Mouse (Mus musculus) neural tube, embryonic 11.5 days (tissue): Measurements from ENCODE around the gene Bhlhe40. TPM values are rescaled to one million over a fixed set of nuclear protein-coding genes. Genes with fewer than 3 reads are reported as not detected.

ENCODE experiments used
- ATAC-seq: fragments of 200-750 bp; cut with Nextera tagmentation; 2 replicates; pipeline ENCODE4 v1.8.0; 2017; ENCODE audit warnings: moderate number of reproducible peaks, mild to moderate bottlenecking, moderate TSS enrichment, moderate library complexity; ENCODE audit not compliant: insufficient read depth, low FRiP score, low TSS enrichment
- DNase-seq: peaks from one replicate; pipeline ENCODE4 v3.0.0-alpha.2; 2015; ENCODE audit warnings: low spot score
- H3K27ac ChIP-seq: fragments of 300-500 bp; sonication (generic); 2 replicates; pipeline ENCODE4 v1.5.1; 2014; ENCODE audit warnings: low read depth, mild to moderate bottlenecking, low read length
- H3K27me3 ChIP-seq: fragments of 300-500 bp; sonication (generic); 2 replicates; pipeline ENCODE4 v1.6.1; 2014; ENCODE audit warnings: mild to moderate bottlenecking, low read length, mixed read lengths; ENCODE audit not compliant: control insufficient read depth, insufficient read depth
- H3K36me3 ChIP-seq: fragments of 300-500 bp; sonication (generic); 2 replicates; pipeline ENCODE4 v1.6.1; 2014; ENCODE audit warnings: mild to moderate bottlenecking, low read length, moderate library complexity, mixed read lengths; ENCODE audit not compliant: control insufficient read depth, insufficient read depth
- H3K4me1 ChIP-seq: fragments of 300-500 bp; sonication (generic); 2 replicates; pipeline ENCODE4 v1.6.1; 2014; ENCODE audit warnings: low read length, mixed read lengths; ENCODE audit not compliant: control insufficient read depth, insufficient read depth
- H3K4me2 ChIP-seq: fragments of 300-500 bp; sonication (generic); 2 replicates; pipeline ENCODE4 v1.6.1; 2014; ENCODE audit warnings: low read depth, mild to moderate bottlenecking, moderate library complexity
- H3K4me3 ChIP-seq: fragments of 300-500 bp; sonication (generic); 2 replicates; pipeline ENCODE4 v1.5.1; 2014; ENCODE audit warnings: low read depth, low read length
- H3K9ac ChIP-seq: fragments of 300-500 bp; sonication (generic); 2 replicates; pipeline ENCODE4 v1.6.1; 2014; ENCODE audit warnings: mild to moderate bottlenecking, low read length
- H3K9me3 ChIP-seq: fragments of 300-500 bp; sonication (generic); 2 replicates; pipeline ENCODE4 v1.6.1; 2016; ENCODE audit warnings: low read length; ENCODE audit not compliant: control insufficient read depth
- WGBS: fragments of 180-500 bp; shearing (Covaris S2); extraction: QIAGEN DNeasy Blood & Tissue Kit; methylation state at CpG from one replicate; pipeline ENCODE4 v1.1.7; 2014; 5-methylcytosine and 5-hydroxymethylcytosine counted together
- polyA plus RNA-seq: library from polyadenylated mRNA; unstranded; fragments of >200 nt; fragmentation: Nextera tagmentation; extraction: Ambion mirVana; gene quantifications from 2 replicates; pipeline ENCODE4 v1.2.1, GENCODE M21; 2014

Bhlhe40 gene
- polyA plus RNA-seq, result 3.7 and 4.2 TPM in 2 replicates

DNA sequence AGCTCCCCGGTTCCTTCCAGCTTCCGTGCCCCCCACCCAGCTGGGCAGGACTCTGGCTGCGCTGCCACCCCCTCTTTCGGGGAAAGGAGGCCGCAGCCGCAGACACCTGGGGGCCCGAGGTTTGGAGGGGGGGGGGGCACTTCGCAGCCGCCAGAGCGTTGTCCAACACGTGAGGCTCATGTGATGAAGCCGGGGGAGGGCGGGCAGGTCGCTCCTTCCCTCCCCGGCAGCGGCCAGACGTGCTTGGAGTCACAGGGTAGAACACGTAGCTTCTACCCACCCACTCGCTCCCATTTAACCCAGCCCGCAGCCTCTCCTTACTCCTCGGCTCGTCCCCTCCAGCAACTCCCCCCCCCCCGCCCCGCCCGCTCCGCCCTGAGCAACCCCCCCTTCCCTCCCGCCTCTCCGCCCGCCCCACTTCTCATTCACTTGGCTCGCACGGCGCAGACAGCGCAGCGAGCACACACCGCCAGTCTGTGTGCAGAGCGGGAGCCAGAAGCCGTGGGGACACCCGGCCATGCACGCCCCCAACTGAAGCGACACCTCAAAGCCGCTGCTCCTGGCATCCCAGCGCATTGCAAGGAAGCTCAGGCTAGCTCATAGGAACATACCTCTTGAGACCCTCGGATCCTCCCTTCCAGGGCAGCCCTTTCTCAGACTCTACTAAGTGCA lies at the start of gene Bhlhe40:
Gene Bhlhe40, plus strand, starts transcription at position 424 of the 672 bp plus-strand sequence.
- Histone ChIP-seq H3K27ac (peak within 1 kb of the TSS; percentile 68), H3K4me2 (peak within 1 kb of the TSS; percentile 92), H3K9me3 (no peaks in the 10 kb centered on the region), H3K9ac (peak within 1 kb of the TSS; percentile 69), H3K27me3 (peaks cover 10% of the 10 kb centered on the region), H3K4me3 (peak within 1 kb of the TSS; percentile 58), H3K36me3 (no peaks in the 10 kb centered on the region), H3K4me1 (peaks cover 6% of the 10 kb centered on the region; the same call in 1 of the 2 replicates)
- ATAC-seq (peak; percentile 72), DNase-seq (peak; percentile 75)
- WGBS, result 2% methylated on average over 20 of the region's 43 CpGs

DNA sequence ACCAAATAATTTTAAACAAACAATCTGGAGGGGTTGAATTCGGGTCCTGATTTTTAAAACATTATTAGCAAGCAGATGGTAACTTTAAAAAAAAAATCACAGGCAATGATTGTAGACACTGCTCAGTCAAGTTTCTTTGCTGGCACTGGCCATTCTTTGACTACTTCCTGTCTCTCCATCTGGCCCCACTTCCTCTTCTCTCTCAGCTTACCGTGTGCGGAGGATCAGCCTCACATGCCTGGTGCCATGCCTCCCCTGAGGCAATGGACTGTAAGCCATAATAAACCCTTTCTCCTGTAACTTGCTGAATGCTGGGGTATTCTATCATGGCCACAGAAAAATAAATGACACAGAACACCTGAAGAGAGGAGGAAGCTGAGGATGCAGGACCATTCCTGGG lies 48.8 kb upstream of the Bhlhe40 start:
- DNase-seq, result no peak
- H3K4me2 ChIP-seq, result no peak overlapping the region
- H3K27ac ChIP-seq, result no peak overlapping the region
- ATAC-seq, result no peak
- 73% methylated on average over 3 of the region's 3 CpGs for WGBS
- no peak overlapping the region for H3K4me3 ChIP-seq
- no peaks in the 10 kb centered on the region for H3K9me3 ChIP-seq
- H3K27me3 ChIP-seq, result no peaks in the 10 kb centered on the region
- no peak overlapping the region for H3K9ac ChIP-seq
- H3K36me3 ChIP-seq, result no peaks in the 10 kb centered on the region
- H3K4me1 ChIP-seq, result no peaks in the 10 kb centered on the region

DNA sequence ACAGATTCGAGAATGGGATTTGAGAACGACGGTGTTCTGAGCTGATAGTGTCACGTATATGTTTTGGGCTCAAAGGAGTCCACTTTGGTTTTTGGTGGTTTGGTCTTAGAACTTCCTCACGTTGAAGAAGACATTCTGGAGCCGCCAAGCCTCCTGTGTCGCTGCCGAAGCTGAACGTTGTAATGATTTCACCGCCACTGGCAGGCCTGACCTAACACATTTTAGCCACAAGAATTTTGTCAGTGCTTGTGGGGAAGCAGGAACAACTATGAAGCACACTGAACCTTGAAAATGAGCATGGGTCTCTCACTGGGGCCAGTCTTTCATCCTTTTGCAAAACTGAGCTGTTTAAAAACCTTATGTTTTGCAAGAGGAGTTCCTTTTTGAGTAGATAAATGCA lies 42.4 kb upstream of the Bhlhe40 start:
- Histone ChIP-seq H3K9me3 (no peaks in the 10 kb centered on the region), H3K4me1 (no peaks in the 10 kb centered on the region), H3K27me3 (no peaks in the 10 kb centered on the region), H3K9ac (no peak overlapping the region), H3K27ac (no peak overlapping the region), H3K4me2 (no peak overlapping the region), H3K36me3 (no peaks in the 10 kb centered on the region), H3K4me3 (no peak overlapping the region)
- WGBS, result 90% methylated on average over 10 of the region's 10 CpGs
- DNase-seq (no peak), ATAC-seq (no peak)

DNA sequence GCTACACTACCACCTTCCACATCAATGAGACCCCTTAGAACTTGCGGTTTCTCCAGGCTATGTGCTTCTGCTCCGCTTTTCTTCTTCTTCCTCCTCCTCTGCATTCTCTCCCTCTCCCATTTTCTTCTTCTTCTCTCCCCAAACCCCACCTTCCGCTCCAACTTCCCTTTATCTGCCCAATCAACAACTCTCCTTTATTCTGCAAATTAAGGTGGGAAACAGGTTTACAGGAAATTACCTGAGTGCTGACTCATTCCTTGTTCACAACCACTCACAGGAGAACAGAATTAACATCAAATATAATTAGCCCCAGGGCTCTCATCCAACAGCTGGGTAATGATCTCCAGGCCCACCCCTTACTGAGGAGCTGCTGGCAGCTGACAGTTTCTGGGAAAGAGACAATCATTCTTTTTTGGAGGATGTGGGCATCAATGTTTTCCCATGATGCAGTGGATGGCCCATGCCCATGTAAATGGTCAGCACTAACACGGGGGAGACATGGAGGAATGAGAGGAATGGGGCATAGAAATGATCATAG lies 37.3 kb upstream of the Bhlhe40 start:
- H3K4me3 ChIP-seq, result no peak overlapping the region
- H3K4me2 ChIP-seq, result no peak overlapping the region
- H3K4me1 ChIP-seq, result no peaks in the 10 kb centered on the region
- ATAC-seq (no peak), DNase-seq (no peak)
- no peaks in the 10 kb centered on the region for H3K36me3 ChIP-seq
- WGBS, result 91% methylated on average over 4 of the region's 4 CpGs
- no peak overlapping the region for H3K9ac ChIP-seq
- no peaks in the 10 kb centered on the region for H3K9me3 ChIP-seq
- no peak overlapping the region for H3K27ac ChIP-seq
- no peaks in the 10 kb centered on the region for H3K27me3 ChIP-seq

DNA sequence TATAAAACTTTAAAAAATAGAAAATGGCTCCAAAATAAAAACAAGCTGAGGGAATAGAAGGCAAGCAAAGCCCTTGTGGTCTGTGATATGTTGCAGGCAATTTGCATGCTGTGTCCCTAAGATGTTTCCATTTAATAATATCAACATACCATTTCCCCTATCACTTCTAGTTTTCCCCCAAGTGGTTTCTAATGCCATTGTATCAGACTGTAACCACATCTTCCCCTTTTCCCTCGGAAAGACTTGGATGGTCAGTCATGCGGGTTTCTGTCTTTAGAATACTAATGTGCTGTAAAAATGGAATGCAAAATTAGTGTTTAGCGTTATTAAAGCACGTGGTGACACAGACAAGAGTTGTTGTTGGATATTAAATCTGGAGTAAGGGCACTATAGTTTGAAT lies 35.5 kb upstream of the Bhlhe40 start:
- Histone ChIP-seq H3K27me3 (no peaks in the 10 kb centered on the region), H3K4me3 (no peak overlapping the region), H3K4me2 (no peak overlapping the region), H3K27ac (no peak overlapping the region), H3K9ac (no peak overlapping the region), H3K36me3 (no peaks in the 10 kb centered on the region), H3K9me3 (no peaks in the 10 kb centered on the region), H3K4me1 (no peaks in the 10 kb centered on the region)
- DNase-seq (no peak), ATAC-seq (no peak)
- 86% methylated on average over 4 of the region's 4 CpGs for WGBS

DNA sequence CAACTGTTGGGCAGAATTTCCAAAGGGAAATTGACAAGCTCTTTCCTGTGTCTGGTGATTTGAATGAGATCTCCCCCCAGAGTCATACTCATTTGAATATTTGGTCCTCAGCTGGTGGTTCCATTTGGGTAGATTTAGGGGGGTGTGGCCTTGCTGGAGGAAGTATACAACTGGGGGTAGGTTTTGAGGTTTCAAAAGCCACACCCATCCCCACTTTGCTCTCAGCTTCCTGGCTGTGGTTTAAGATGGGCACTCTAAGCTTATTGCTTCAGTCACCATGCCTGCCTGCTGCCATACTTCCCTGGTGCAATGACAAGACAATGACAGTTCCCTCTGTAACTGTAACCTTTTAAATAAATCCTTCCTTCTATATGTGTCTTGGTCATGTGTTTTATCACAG lies 29.7 kb upstream of the Bhlhe40 start:
- DNase-seq, result no peak

DNA sequence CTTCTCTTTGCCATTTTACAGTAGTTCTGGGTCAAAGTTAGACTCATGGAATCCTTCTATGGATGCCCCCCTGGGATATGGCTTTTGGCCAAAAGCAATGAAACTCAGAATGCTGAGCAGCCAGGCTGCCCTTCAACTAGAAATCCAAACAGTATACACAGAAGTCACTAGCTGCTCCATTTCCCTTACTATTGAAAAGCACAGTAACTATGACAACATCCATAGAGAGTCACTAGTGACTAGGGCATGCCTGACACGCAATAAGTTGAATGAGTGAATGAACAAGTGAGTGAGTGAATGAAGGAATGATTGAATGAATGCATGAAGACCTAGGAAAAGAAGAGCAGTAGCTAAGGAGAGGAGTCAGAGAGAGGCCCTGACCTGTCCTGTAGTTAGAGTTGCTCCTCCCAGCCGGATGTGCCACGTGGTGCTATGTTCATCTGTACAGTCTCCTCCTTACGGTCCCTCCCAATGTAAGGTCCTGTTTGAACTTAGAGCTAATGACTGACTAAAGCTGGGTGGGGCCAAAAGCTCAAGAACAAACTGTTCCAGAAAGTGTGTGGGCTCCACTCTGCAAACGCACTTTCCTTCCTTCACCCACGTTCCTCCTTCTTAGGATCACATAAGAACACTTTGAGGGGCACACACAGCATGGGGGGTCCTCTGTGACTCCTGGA lies 22.1 kb upstream of the Bhlhe40 start:
- Histone ChIP-seq H3K9ac (no peak overlapping the region), H3K4me3 (no peak overlapping the region), H3K27me3 (no peaks in the 10 kb centered on the region), H3K27ac (no peak overlapping the region), H3K4me2 (no peak overlapping the region), H3K4me1 (no peaks in the 10 kb centered on the region), H3K36me3 (no peaks in the 10 kb centered on the region), H3K9me3 (no peaks in the 10 kb centered on the region)
- WGBS, result 91% methylated on average over 6 of the region's 6 CpGs
- no peak for DNase-seq
- no peak for ATAC-seq

More for the DNA sequence above, 29.7 kb upstream of the Bhlhe40 start:
- Histone ChIP-seq H3K9me3 (no peaks in the 10 kb centered on the region), H3K4me2 (no peak overlapping the region), H3K4me1 (no peaks in the 10 kb centered on the region), H3K36me3 (no peaks in the 10 kb centered on the region), H3K4me3 (no peak overlapping the region), H3K27me3 (no peaks in the 10 kb centered on the region), H3K9ac (no peak overlapping the region), H3K27ac (no peak overlapping the region)
- no peak for ATAC-seq

DNA sequence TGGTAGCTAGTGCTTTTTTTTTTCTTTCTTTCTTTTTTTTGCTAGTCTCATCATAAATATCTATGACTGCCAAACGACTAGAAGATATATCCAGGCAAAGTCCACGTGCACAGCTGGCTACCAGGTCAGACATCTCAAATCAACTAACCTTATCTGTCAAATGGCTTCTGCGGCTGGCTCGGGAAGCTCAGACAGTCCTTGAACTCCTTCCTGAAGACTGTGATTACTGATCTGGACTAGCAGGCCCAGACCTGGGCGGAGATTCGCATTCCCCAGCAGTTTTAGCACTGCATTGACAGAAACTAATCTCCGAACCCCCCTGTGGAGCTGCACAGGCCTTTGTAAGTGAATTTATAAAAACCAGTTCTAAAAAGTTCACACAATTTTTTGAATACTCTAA lies 18.4 kb upstream of the Bhlhe40 start:
- 75% methylated on average over 7 of the region's 7 CpGs for WGBS
- H3K9me3 ChIP-seq, result no peaks in the 10 kb centered on the region

DNA sequence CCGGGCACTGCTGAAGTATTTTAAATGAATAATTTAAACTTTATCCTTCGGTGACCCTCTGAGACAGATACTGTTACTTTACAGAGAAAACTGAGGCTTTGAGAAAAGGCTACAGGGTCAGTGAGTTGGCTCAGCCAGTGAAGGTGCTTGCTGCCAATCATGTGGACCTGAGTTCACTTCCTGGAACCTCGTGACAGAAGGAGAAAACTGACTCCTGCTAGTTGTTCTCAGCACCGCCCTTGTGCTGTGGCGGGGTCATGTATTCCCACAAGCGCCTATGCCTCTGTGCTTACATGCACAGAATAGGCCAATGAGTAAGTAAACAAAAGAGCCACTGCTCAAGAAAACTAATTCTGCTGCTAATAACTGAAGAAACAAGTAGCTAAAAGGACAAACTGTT lies 17.4 kb upstream of the Bhlhe40 start:
- Histone ChIP-seq H3K4me1 (no peaks in the 10 kb centered on the region), H3K27me3 (no peaks in the 10 kb centered on the region), H3K4me3 (no peak overlapping the region), H3K36me3 (no peaks in the 10 kb centered on the region), H3K4me2 (no peak overlapping the region), H3K9me3 (no peaks in the 10 kb centered on the region), H3K9ac (no peak overlapping the region), H3K27ac (no peak overlapping the region)
- ATAC-seq, result no peak
- 77% methylated on average over 6 of the region's 6 CpGs for WGBS
- no peak for DNase-seq

More for the DNA sequence above, 18.4 kb upstream of the Bhlhe40 start:
- H3K9ac ChIP-seq, result no peak overlapping the region
- no peak overlapping the region for H3K4me2 ChIP-seq
- H3K4me1 ChIP-seq, result no peaks in the 10 kb centered on the region
- DNase-seq (no peak), ATAC-seq (no peak)
- H3K4me3 ChIP-seq, result no peak overlapping the region
- no peak overlapping the region for H3K27ac ChIP-seq
- H3K27me3 ChIP-seq, result no peaks in the 10 kb centered on the region
- no peaks in the 10 kb centered on the region for H3K36me3 ChIP-seq
